Mouse (Mus musculus) hindbrain, embryonic 11.5 days (tissue): ENCODE measurements around the gene Gcgr. TPM values are rescaled to one million over a fixed set of nuclear protein-coding genes. Genes with fewer than 3 reads are reported as not detected.

Source experiments
- ATAC-seq: fragments of 200-750 bp; cut with Nextera tagmentation; 2 replicates; pipeline ENCODE4 v1.8.0; 2017; ENCODE audit warnings: mild to moderate bottlenecking, moderate TSS enrichment, moderate library complexity; ENCODE audit not compliant: low FRiP score
- DNase-seq: peaks from one replicate; pipeline ENCODE4 v3.0.0-alpha.2; 2015; ENCODE audit warnings: low spot score
- H3K27ac ChIP-seq: fragments of 300-500 bp; sonication (generic); 2 replicates; pipeline ENCODE4 v1.5.1; 2014; ENCODE audit warnings: mild to moderate bottlenecking, low read depth, low read length
- H3K27me3 ChIP-seq: fragments of 300-500 bp; sonication (generic); 2 replicates; pipeline ENCODE4 v1.6.1; 2014; ENCODE audit warnings: mild to moderate bottlenecking, low read length, moderate library complexity, mixed read lengths; ENCODE audit not compliant: control insufficient read depth, insufficient read depth
- H3K36me3 ChIP-seq: fragments of 300-500 bp; sonication (generic); 2 replicates; pipeline ENCODE4 v1.6.1; 2014; ENCODE audit warnings: mild to moderate bottlenecking, low read length, moderate library complexity, mixed read lengths; ENCODE audit not compliant: control insufficient read depth, insufficient read depth
- H3K4me1 ChIP-seq: fragments of 300-500 bp; sonication (generic); replicated peaks from 2 replicates; pipeline ENCODE4 v1.6.1; 2014; ENCODE audit warnings: low read length, mixed read lengths; ENCODE audit not compliant: control insufficient read depth, insufficient read depth
- H3K4me2 ChIP-seq: fragments of 300-500 bp; sonication (generic); replicated peaks from 2 replicates; pipeline ENCODE4 v1.6.1; 2014; ENCODE audit warnings: mild to moderate bottlenecking, low read depth, low read length
- H3K4me3 ChIP-seq: fragments of 300-500 bp; sonication (generic); 2 replicates; pipeline ENCODE4 v1.5.1; 2014; ENCODE audit warnings: low read depth, low read length
- H3K9ac ChIP-seq: fragments of 300-500 bp; sonication (generic); 2 replicates; pipeline ENCODE4 v1.6.1; 2014; ENCODE audit warnings: low read depth, low read length
- H3K9me3 ChIP-seq: fragments of 300-500 bp; sonication (generic); 2 replicates; pipeline ENCODE4 v1.6.1; 2016; ENCODE audit warnings: low read length; ENCODE audit not compliant: control insufficient read depth
- WGBS: fragments of 180-500 bp; shearing (Covaris S2); extraction: QIAGEN DNeasy Blood & Tissue Kit; methylation state at CpG from one replicate; pipeline ENCODE4 v1.1.7; 2014; 5-methylcytosine and 5-hydroxymethylcytosine counted together
- polyA plus RNA-seq: library from polyadenylated mRNA; unstranded; fragments of >200 nt; fragmentation: Nextera tagmentation; extraction: Ambion mirVana; gene quantifications from 2 replicates; pipeline ENCODE4 v1.2.1, GENCODE M21; 2014

Gcgr gene
- 0.31 and 0.56 TPM in 2 replicates for polyA plus RNA-seq

DNA sequence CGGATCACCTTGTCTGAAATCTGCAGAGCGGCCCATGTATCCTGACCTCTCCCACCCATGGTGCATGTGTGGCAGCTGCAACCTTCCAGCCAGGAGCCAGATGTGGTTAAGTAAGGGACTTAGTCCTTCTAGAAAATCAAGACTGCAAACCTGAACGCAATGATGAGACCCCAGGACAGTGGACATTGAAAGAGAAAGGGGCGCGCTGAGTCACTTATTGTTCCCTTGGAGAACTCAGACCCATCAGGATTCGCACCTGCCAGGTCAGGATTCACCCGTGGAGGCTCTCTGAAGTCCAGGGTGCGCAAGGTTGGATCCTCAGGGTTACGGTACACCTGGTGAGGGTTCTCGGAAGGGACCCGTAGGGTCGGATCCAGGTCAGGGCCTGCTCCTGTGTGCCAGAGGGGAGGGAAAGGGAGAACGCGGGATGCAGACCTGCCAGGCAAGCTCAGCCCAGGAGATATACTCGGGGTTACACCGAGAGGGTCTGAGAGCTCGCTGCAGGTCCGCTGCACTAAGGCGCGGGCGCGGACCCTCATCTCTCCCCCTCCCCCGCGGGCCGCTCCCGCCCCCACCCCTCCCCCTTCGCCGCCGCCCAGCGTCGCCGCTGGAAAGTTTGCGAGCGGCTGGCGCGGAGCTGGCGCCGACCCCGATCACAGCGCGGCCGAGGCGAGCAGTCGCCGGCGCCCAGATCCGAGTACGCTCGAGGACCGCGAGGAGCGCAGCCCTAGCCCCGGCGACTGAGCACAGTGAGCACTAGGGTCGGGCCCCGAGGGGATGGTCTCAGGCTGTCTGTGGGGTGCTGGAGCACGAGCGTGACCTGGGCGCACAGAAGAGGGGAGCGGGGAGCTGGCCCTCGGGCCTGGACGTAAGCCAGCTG lies at the start of gene Gcgr:
Gene Gcgr, plus strand, starts transcription at position 615 of the 880 bp plus-strand sequence.
- DNase-seq (peak; percentile 55), ATAC-seq (no peak)
- Histone ChIP-seq H3K9me3 (no peaks in the 10 kb centered on the region), H3K36me3 (no peaks in the 10 kb centered on the region), H3K4me2 (peak within 1 kb of the TSS; percentile 56), H3K27me3 (peaks cover 44% of the 10 kb centered on the region), H3K27ac (no peak within 1 kb of the TSS), H3K4me3 (peak within 1 kb of the TSS; percentile 31), H3K4me1 (peaks cover 3% of the 10 kb centered on the region), H3K9ac (peak within 1 kb of the TSS; percentile 25; the same call in 1 of the 2 replicates)
- 14% methylated on average over 33 of the region's 62 CpGs for WGBS

DNA sequence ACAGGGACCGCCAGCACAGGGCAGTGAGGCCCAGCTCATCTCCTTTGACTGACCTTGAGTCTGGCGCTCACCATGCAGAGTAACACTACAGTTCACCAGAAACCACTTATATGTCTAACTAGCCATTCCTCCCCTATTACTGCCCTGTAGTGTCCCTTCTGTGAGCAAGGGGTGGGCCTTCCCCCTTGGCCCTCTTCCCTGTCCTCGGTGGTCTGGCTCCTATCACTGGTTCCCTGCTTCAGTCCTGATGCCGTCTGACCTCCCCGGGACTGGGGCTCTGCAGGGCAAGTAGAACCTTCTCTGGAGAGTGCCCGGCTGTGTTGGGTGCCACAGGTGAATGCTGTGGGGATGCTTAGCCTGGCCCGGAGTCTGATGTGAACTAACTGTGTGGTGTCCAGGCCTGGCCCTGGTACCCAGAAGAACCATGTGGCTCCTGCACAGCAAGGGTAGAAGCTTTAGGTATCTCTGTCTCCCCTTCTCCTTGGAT lies 47.0 kb upstream of the Gcgr start:
- Histone ChIP-seq H3K9me3 (no peaks in the 10 kb centered on the region), H3K27ac (no peak overlapping the region), H3K9ac (peak overlapping the region; percentile 91), H3K4me2 (peak overlapping the region; percentile 54), H3K36me3 (peaks cover 19% of the 10 kb centered on the region), H3K4me3 (no peak overlapping the region), H3K4me1 (peaks cover 5% of the 10 kb centered on the region), H3K27me3 (no peaks in the 10 kb centered on the region)
- ATAC-seq (no peak), DNase-seq (no peak)
- 91% methylated on average over 7 of the region's 7 CpGs for WGBS

DNA sequence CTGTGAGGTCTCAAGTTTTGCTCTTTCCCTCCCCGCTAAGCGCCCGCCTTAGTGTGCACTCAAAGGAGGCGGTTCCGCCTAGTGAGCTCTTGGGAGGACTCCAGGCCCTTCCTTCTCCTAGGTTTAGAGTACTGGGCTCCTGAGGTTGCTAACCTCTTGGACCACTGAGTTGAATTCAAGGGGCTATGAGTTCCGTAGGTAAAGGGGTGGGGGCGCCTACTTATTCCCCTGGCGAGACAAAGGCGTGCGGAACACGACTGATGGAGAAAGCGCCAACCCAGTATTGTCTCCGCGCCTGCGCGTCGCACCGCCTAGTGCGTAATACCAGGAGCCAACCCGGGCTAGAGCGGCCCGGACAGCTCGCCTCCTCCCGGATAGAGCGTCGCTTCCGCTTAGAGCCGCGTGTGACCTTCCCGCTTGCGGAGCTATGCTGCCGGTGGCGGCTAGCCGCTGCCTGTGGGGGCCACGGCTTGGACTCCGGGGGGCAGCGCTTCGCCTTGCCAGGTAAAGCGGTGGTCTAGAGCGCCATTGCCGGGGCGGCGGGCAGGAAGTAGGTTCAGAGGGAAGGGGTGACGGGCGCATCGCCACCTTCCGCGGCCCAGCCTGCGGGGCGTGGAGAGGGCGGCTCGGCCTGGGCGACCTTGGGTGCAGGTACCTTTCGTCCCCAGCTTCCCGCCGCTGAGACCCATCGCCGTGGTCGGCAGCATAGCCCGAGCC lies 46.1 kb upstream of the Gcgr start, which contains the start of gene Mrpl12:
Gene Mrpl12, plus strand, starts transcription at position 349 of the 717 bp plus-strand sequence.
- peak; percentile 92 for ATAC-seq
- DNase-seq: peak; percentile 96
- peak within 1 kb of the TSS; percentile 91 for H3K9ac ChIP-seq
- H3K4me1 ChIP-seq: peaks cover 5% of the 10 kb centered on the region
- H3K27ac ChIP-seq: peak within 1 kb of the TSS; percentile 82
- peak within 1 kb of the TSS; percentile 99 for H3K4me3 ChIP-seq
- peaks cover 10% of the 10 kb centered on the region; the same call in 1 of the 2 replicates for H3K36me3 ChIP-seq
- H3K4me2 ChIP-seq: peak within 1 kb of the TSS; percentile 54
- under 1% methylated on average over 57 of the region's 60 CpGs for WGBS
- no peaks in the 10 kb centered on the region for H3K27me3 ChIP-seq
- no peaks in the 10 kb centered on the region for H3K9me3 ChIP-seq

DNA sequence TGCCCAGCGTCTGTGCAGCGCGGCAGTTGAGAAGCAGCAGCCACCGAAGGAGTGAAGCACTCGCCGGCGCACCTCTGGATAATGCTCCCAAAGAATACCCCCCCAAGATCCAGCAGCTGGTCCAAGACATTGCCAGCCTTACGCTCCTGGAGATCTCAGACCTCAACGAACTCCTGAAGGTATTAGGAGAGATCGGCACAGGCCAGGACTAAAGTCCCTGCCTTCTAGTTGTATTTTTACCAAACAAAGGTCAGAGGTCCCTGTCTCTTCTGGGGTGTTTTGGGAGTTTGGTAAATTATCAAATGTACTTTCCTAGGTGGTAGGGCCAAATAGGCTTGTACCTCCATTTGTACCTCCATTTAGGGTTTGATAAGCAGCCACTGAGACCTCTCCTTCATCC lies 45.2 kb upstream of the Gcgr start:
- Histone ChIP-seq H3K4me3 (peak overlapping the region; percentile 99), H3K4me2 (peak overlapping the region; percentile 54), H3K9ac (peak overlapping the region; percentile 91), H3K27ac (no peak overlapping the region), H3K4me1 (peaks cover 5% of the 10 kb centered on the region), H3K9me3 (no peaks in the 10 kb centered on the region), H3K36me3 (peaks cover 6% of the 10 kb centered on the region; the same call in 1 of the 2 replicates), H3K27me3 (no peaks in the 10 kb centered on the region)
- DNase-seq (no peak), ATAC-seq (no peak)
- WGBS: 11% methylated on average over 10 of the region's 10 CpGs

DNA sequence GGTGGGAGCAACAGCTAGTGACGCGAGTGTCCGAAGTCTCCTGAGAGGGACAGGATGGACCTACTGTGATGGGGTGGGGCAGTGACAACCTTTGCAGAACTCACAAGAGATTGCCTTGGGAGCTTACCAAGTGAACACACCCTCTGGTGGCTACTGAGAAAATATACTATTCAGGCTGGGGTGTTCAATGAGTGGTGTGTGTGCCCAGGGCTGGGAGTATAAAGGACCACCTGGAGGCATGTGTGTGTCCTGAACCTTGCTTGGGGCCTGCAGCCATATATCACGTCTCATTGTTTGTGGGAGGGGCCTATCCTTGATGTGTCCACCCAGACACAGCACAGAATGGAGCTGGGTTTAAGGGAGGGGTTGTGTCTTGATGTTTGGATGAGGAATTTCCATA lies 42.0 kb upstream of the Gcgr start:
- H3K9ac ChIP-seq: no peak overlapping the region
- H3K27ac ChIP-seq: no peak overlapping the region
- H3K9me3 ChIP-seq: no peaks in the 10 kb centered on the region
- DNase-seq (no peak), ATAC-seq (no peak)
- H3K36me3 ChIP-seq: no peaks in the 10 kb centered on the region
- H3K4me3 ChIP-seq: no peak overlapping the region
- WGBS: 77% methylated on average over 4 of the region's 4 CpGs
- no peak overlapping the region for H3K4me2 ChIP-seq
- peaks cover 14% of the 10 kb centered on the region for H3K4me1 ChIP-seq
- no peaks in the 10 kb centered on the region for H3K27me3 ChIP-seq

DNA sequence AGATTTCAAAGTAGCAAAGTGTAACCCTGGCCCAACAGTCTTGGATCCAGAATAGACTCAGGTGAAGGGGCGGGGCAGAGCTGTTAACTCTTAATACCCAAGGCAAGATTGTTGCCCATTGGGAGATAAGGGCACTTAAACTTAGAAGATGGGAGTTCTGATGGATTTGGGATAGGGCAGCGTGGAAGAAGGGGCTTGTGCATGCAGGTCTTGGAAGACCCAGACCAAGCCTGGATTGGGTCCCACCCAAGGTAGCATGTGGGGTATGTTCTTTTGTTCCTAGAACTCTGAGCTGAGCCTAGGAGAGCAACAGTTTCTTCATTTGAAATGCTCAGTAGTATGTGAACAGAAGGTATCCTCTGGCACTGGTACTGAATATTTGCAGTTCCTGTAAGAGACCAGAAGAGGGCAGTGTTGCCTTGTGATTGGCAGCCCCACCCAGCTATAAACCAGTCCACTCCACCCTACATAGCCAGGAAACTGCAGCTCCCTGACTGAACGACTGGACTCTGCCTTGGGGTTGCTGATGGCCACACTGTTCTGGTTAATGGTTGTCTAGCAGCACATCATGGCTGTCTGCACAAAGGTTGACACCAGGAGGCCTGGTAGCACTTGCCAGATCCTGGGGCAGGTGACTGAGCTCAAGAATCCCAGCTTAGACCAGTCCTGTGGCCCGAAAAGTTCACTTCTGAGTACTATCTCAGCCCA lies 41.3 kb upstream of the Gcgr start:
- Histone ChIP-seq H3K27ac (no peak overlapping the region), H3K9me3 (no peaks in the 10 kb centered on the region), H3K27me3 (no peaks in the 10 kb centered on the region), H3K36me3 (no peaks in the 10 kb centered on the region; the same call in 1 of the 2 replicates), H3K9ac (no peak overlapping the region), H3K4me2 (no peak overlapping the region), H3K4me1 (peaks cover 14% of the 10 kb centered on the region), H3K4me3 (no peak overlapping the region)
- DNase-seq: peak; percentile 85
- peak; percentile 25 for ATAC-seq
- 70% methylated on average over 4 of the region's 4 CpGs for WGBS

DNA sequence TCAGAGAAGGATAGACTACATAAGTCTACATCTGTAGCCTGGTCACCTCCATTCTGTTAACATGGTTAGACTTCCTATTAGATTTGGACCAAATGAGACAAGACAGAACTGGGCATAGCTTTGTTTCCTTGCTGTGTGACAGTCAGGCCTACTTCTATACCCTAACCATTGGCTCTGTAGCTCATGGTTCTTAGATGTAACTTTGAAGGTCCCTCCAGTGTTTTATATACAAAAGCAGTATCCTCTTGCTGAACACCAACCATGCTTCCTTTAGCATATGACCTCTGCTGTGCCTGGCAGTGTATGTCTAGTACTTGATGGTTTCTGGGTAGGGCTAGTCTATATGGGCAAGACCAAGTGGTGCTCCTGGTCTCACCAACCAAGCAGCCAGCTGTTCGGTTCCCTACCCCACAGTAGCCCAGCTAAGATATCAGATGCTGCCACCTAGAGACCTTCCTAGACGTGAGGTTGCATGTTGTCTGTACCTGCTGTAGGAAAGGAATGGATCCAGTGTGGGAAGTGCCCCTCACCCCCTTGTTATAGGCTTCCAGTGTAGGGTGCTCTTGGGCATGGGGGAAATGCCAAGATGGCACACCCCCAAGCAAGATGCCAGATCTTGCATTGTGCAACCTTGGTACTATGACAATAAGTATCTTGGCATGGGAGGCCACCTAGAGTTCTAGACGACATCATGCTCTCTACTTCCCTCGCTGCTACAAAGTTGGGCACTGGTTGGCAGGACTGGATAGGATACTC lies 40.0 kb upstream of the Gcgr start:
- Histone ChIP-seq H3K9ac (peak overlapping the region; percentile 32; the same call in 1 of the 2 replicates), H3K4me2 (peak overlapping the region; percentile 96; the same call in 1 of the 2 replicates), H3K9me3 (no peaks in the 10 kb centered on the region), H3K36me3 (no peaks in the 10 kb centered on the region; the same call in 1 of the 2 replicates), H3K4me3 (no peak overlapping the region), H3K4me1 (peaks cover 12% of the 10 kb centered on the region), H3K27me3 (no peaks in the 10 kb centered on the region), H3K27ac (peak overlapping the region; percentile 60; the same call in 1 of the 2 replicates)
- no peak for DNase-seq
- 32% methylated on average over 4 of the region's 4 CpGs for WGBS
- no peak for ATAC-seq
